Mouse (Mus musculus): Measurements from ENCODE around the gene Ptprk. TPM values are rescaled to one million over a fixed set of nuclear protein-coding genes. Genes with fewer than 3 reads are reported as not detected.

Gene Ptprk
- polyA plus RNA-seq, 1 experiment from 2014 or later: 45.2 TPM

DNA sequence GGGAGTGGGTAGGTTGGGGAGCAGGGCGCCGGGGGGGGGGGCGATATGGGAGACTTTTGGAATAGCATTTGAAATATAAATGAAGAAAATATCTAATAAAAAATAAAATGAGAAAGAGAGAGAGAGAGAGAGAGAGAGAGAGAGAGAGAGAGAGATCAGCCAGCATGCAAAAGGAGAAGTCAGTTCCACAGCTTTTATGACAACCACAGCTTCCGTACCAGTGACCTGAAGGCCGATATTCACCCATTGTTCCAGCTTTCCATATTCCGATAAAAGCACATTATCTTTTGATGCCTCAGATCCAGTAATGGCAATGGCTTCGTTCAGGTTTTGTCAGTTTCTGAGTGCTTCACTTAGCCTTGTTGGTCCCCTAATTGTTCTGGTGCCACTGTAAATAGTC, 542.6 kb downstream of the Ptprk start:
- Histone ChIP-seq H3K4me1 (ENCODE audit: control insufficient read depth, insufficient read depth, low read length) (no peaks in the 10 kb centered on the region), H3K9me3 (replicated peaks; ENCODE audit: control insufficient read depth, low read length) (no peaks in the 10 kb centered on the region), H3K4me2 (ENCODE audit: low read depth, low read length) (no peak overlapping the region), H3K27ac (ENCODE audit: low read length) (no peak overlapping the region), H3K36me3 (ENCODE audit: control insufficient read depth, insufficient read depth, low read length) (no peaks in the 10 kb centered on the region), H3K27me3 (ENCODE audit: control insufficient read depth, insufficient read depth, low read length) (no peaks in the 10 kb centered on the region), H3K4me3 (replicated peaks; ENCODE audit: low read length) (no peak overlapping the region), H3K9ac (ENCODE audit: low read length) (no peak overlapping the region)
- WGBS: 90% methylated on average over 7 of the region's 7 CpGs
- ATAC-seq (ENCODE audit: insufficient read depth, low FRiP score): no peak

DNA sequence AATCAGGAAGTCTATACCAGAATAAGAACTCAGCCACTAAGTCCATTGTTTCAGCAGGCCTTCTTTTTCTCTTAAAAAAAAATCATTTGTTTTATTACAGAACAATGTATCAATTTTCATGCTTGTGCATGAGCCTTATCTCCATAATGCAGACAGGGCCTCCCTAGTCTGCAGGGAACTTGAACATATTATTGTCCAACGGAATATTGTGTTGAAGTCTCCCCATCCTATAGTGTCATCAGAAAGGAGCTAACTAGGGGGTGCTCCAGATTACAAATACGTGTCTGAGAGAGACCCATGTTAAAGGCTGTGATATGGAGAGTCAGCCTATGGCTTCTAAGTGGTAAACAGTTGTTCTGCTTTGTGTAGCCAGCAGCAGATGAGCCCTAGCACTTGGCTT, 543.4 kb downstream of the Ptprk start:
- no peak overlapping the region for H3K9ac ChIP-seq (ENCODE audit: low read length)
- H3K4me1 ChIP-seq (ENCODE audit: control insufficient read depth, insufficient read depth, low read length): no peaks in the 10 kb centered on the region
- H3K9me3 ChIP-seq (replicated peaks; ENCODE audit: control insufficient read depth, low read length): no peaks in the 10 kb centered on the region
- H3K4me2 ChIP-seq (ENCODE audit: low read depth, low read length): no peak overlapping the region
- H3K27me3 ChIP-seq (ENCODE audit: control insufficient read depth, insufficient read depth, low read length): no peaks in the 10 kb centered on the region
- no peak overlapping the region for H3K27ac ChIP-seq (ENCODE audit: low read length)
- H3K36me3 ChIP-seq (ENCODE audit: control insufficient read depth, insufficient read depth, low read length): no peaks in the 10 kb centered on the region
- no peak for ATAC-seq (ENCODE audit: insufficient read depth, low FRiP score)
- no peak overlapping the region for H3K4me3 ChIP-seq (replicated peaks; ENCODE audit: low read length)
- 75% methylated on average over 2 of the region's 2 CpGs for WGBS

DNA sequence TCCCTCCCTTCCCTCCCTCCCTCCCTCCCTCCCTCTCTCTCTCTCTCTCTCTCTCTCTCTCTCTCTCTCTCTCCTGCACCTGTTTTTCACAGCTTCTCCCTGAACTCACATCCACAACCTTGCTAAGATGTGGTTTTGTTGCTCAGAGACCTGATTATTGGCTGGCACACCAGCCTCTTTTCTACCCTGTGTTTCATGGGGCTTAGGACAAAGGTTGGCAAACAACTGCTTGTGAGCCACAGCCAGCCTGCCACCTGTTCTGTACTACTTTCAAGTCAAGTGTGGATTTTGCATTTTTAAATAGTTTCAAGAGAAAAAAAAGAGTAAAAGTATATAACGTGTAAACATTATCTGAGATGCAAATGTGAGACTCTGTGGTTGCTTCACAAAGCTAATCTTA, 544.8 kb downstream of the Ptprk start:
- no peak for ATAC-seq (ENCODE audit: insufficient read depth, low FRiP score)

DNA sequence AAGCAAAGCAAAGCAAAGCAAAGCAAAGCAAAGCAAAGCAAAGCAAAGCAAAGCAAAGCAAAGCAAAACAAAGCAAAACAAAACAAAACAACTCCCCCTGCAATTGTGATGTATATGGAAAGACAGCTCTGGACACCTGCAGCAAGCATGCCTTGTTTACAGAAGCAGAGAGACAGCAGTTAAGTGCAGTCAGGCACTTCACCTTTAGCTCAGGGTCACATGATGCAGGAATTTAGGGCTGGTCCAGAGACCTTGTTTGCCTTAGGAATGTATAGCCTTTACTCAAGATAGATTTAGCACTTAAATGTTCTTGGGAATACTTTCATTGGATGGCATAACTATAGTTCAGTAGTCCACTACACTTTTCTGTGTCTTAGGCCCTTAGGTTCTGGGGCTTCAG, 561.5 kb downstream of the Ptprk start:
- H3K4me3 ChIP-seq (replicated peaks; ENCODE audit: low read length): no peak overlapping the region
- H3K9ac ChIP-seq (ENCODE audit: low read length): no peak overlapping the region
- H3K4me1 ChIP-seq (ENCODE audit: control insufficient read depth, insufficient read depth, low read length): no peaks in the 10 kb centered on the region
- H3K27ac ChIP-seq (ENCODE audit: low read length): no peak overlapping the region
- ATAC-seq (ENCODE audit: insufficient read depth, low FRiP score): no peak
- H3K27me3 ChIP-seq (ENCODE audit: control insufficient read depth, insufficient read depth, low read length): no peaks in the 10 kb centered on the region
- no peak overlapping the region for H3K4me2 ChIP-seq (ENCODE audit: low read depth, low read length)
- H3K9me3 ChIP-seq (replicated peaks; ENCODE audit: control insufficient read depth, low read length): no peaks in the 10 kb centered on the region
- H3K36me3 ChIP-seq (ENCODE audit: control insufficient read depth, insufficient read depth, low read length): no peaks in the 10 kb centered on the region

More for the DNA sequence above, 544.8 kb downstream of the Ptprk start:
- H3K36me3 ChIP-seq (ENCODE audit: control insufficient read depth, insufficient read depth, low read length): no peaks in the 10 kb centered on the region
- H3K4me1 ChIP-seq (ENCODE audit: control insufficient read depth, insufficient read depth, low read length): no peaks in the 10 kb centered on the region
- no peaks in the 10 kb centered on the region for H3K9me3 ChIP-seq (replicated peaks; ENCODE audit: control insufficient read depth, low read length)
- H3K27ac ChIP-seq (ENCODE audit: low read length): no peak overlapping the region
- WGBS: 85% methylated on average over 1 of the region's 1 CpGs
- H3K4me3 ChIP-seq (replicated peaks; ENCODE audit: low read length): no peak overlapping the region
- H3K9ac ChIP-seq (ENCODE audit: low read length): no peak overlapping the region
- no peaks in the 10 kb centered on the region for H3K27me3 ChIP-seq (ENCODE audit: control insufficient read depth, insufficient read depth, low read length)
- no peak overlapping the region for H3K4me2 ChIP-seq (ENCODE audit: low read depth, low read length)

DNA sequence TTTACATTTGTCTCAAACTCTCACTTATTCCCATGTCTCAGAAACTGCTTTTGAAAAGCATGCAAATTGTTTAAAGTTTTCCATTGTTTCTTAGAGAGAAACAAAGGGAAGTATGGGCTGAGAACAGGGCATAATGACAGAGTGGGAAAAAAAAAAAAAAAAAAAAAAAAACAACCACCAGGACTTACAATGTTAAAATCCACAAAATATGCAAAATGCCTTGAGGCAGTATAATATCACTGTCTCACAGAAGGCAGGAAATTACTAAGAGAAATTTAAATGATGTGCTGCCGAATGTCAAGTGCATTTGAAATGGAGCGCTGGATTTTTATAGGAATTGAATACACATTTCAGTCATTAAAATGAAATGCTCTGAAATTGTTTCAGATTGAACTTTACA, 567.3 kb downstream of the Ptprk start:
- Histone ChIP-seq H3K9me3 (replicated peaks; ENCODE audit: control insufficient read depth, low read length) (no peaks in the 10 kb centered on the region), H3K27ac (ENCODE audit: low read length) (no peak overlapping the region), H3K4me2 (ENCODE audit: low read depth, low read length) (no peak overlapping the region), H3K9ac (ENCODE audit: low read length) (no peak overlapping the region), H3K4me1 (ENCODE audit: control insufficient read depth, insufficient read depth, low read length) (no peaks in the 10 kb centered on the region), H3K27me3 (ENCODE audit: control insufficient read depth, insufficient read depth, low read length) (no peaks in the 10 kb centered on the region), H3K36me3 (ENCODE audit: control insufficient read depth, insufficient read depth, low read length) (no peaks in the 10 kb centered on the region), H3K4me3 (replicated peaks; ENCODE audit: low read length) (no peak overlapping the region)
- ATAC-seq (ENCODE audit: insufficient read depth, low FRiP score): no peak
- 92% methylated on average over 2 of the region's 2 CpGs for WGBS

Small RNA genes lying within 50 kb of the gene (microRNA-seq; reads per million reads assigned to microRNA genes)
- not detected for gene Gm22370
